Mouse (Mus musculus) 3134 (cell line): Measurements from ENCODE around the gene Camta1.

Experiments
- DNase-seq: peaks from one replicate; pipeline ENCODE4 v3.0.0-alpha.2; 2011; ENCODE audit warnings: low spot score; ENCODE audit not compliant: insufficient read length; ENCODE audit errors: extremely low read depth

The Camta1 gene

GRCm38 (mm10) chr4:151138135-151138534, 723.5 kb downstream of the Camta1 start:
- no peak for DNase-seq

- DNase-seq: no peak
Measured at GRCm38 (mm10) chr4:151137701-151138100, 724.0 kb downstream of the Camta1 start.

GRCm38 (mm10) chr4:151135491-151135890, 726.2 kb downstream of the Camta1 start:
- no peak for DNase-seq

GRCm38 (mm10) chr4:151133760-151134159, 727.9 kb downstream of the Camta1 start:
- no peak for DNase-seq

GRCm38 (mm10) chr4:151132493-151132892, 729.2 kb downstream of the Camta1 start:
- no peak for DNase-seq

GRCm38 (mm10) chr4:151130756-151131490, 730.8 kb downstream of the Camta1 start:
- DNase-seq: no peak

- no peak for DNase-seq
Measured at GRCm38 (mm10) chr4:151129725-151130557, 731.7 kb downstream of the Camta1 start.

- no peak for DNase-seq
Measured at GRCm38 (mm10) chr4:151128641-151129541, 732.8 kb downstream of the Camta1 start.

GRCm38 (mm10) chr4:151127636-151128548, 733.8 kb downstream of the Camta1 start:
- no peak for DNase-seq

GRCm38 (mm10) chr4:151118883-151119282, 742.8 kb downstream of the Camta1 start:
- no peak for DNase-seq

GRCm38 (mm10) chr4:151114574-151114973, 747.1 kb downstream of the Camta1 start:
- no peak for DNase-seq

- DNase-seq: no peak
Measured at GRCm38 (mm10) chr4:151111226-151111625, 750.5 kb downstream of the Camta1 start.

GRCm38 (mm10) chr4:151108834-151109241, 752.8 kb downstream of the Camta1 start:
- DNase-seq: no peak

GRCm38 (mm10) chr4:151108028-151108771, 753.5 kb downstream of the Camta1 start:
- DNase-seq: no peak

- DNase-seq: no peak
Measured at GRCm38 (mm10) chr4:151107131-151108001, 754.3 kb downstream of the Camta1 start.

- no peak for DNase-seq
Measured at GRCm38 (mm10) chr4:151106468-151106867, 755.2 kb downstream of the Camta1 start.

- DNase-seq: no peak
Measured at GRCm38 (mm10) chr4:151105886-151106285, 755.8 kb downstream of the Camta1 start.

- no peak for DNase-seq
Measured at GRCm38 (mm10) chr4:151104147-151104546, 757.5 kb downstream of the Camta1 start.
